Mouse (Mus musculus): ENCODE results near the gene Myl12a. TPM values are rescaled to one million over a fixed set of nuclear protein-coding genes. Genes with fewer than 3 reads are reported as not detected.
A peak's percentile ranks its signal among the peaks of the same experiment; 100 is the strongest.

The Myl12a gene
- polyA plus RNA-seq, 1 experiment from 2014 or later, result 852 TPM

- no peak for TF ChIP-seq CTCF (IDR thresholded peaks at IDR 0.05; ENCODE audit: low read depth)
- no peak overlapping the region for H3K4me2 ChIP-seq (ENCODE audit: low read length)
- WGBS, result 96% methylated on average over 6 of the region's 6 CpGs
- no peak for DNase-seq (ENCODE audit: low spot score)
- no peak overlapping the region for H3K9ac ChIP-seq (ENCODE audit: low read depth, low read length)
- no peak for ATAC-seq (replicated peaks; ENCODE audit: low FRiP score, low read depth)
- H3K27me3 ChIP-seq (ENCODE audit: insufficient read depth, low read length), result no peaks in the 10 kb centered on the region
- H3K9me3 ChIP-seq (replicated peaks; ENCODE audit: low read length), result no peaks in the 10 kb centered on the region
- no peak overlapping the region for H3K4me3 ChIP-seq (replicated peaks; ENCODE audit: low read depth, low read length)
- no peak overlapping the region for H3K27ac ChIP-seq
- peaks cover 26% of the 10 kb centered on the region for H3K36me3 ChIP-seq (ENCODE audit: insufficient read depth, low read length)
- peaks cover 14% of the 10 kb centered on the region; the same call in 1 of the 2 replicates for H3K4me1 ChIP-seq (replicated peaks; ENCODE audit: insufficient read depth, low read length)
These were observed 8.0 kb downstream of the Myl12a start for GRCm38 (mm10) chr17:70994671-70995070.

GRCm38 (mm10) chr17:70993385-70993807 lies 9.3 kb downstream of the Myl12a start:
- H3K4me3 ChIP-seq (replicated peaks; ENCODE audit: low read depth, low read length), result no peak overlapping the region
- H3K4me1 ChIP-seq (replicated peaks; ENCODE audit: insufficient read depth, low read length), result peaks cover 17% of the 10 kb centered on the region
- H3K9me3 ChIP-seq (replicated peaks; ENCODE audit: low read length), result no peaks in the 10 kb centered on the region
- H3K4me2 ChIP-seq (ENCODE audit: low read length), result no peak overlapping the region
- no peak overlapping the region for H3K27ac ChIP-seq
- peaks cover 26% of the 10 kb centered on the region for H3K36me3 ChIP-seq (ENCODE audit: insufficient read depth, low read length)
- 38% methylated on average over 3 of the region's 3 CpGs for WGBS
- no peak for ATAC-seq (replicated peaks; ENCODE audit: low FRiP score, low read depth)
- no peak overlapping the region for H3K9ac ChIP-seq (ENCODE audit: low read depth, low read length)
- no peak for TF ChIP-seq CTCF (IDR thresholded peaks at IDR 0.05; ENCODE audit: low read depth)
- no peaks in the 10 kb centered on the region for H3K27me3 ChIP-seq (ENCODE audit: insufficient read depth, low read length)
- DNase-seq (ENCODE audit: low spot score), result no peak

DNA sequence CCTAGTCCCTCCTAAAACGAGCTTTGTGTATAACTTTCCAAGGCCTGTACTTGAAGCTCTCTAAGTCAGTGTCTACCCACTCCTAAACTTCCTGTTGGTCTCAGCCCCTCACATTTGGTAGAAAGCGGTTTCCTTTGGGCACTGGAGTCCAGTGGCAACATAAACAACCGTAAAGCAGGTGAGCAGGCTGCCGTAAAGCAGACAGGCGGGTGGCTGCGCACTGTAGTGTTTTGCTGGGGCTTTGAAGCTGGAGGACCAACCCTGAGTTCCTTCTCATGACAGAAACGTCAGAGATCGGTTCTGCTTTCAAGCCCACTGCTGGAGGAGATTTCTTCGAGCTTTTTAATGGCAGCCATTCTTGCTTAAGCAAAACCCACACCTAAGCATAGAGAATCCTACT lies 10.0 kb downstream of the Myl12a start:
- H3K36me3 ChIP-seq (ENCODE audit: insufficient read depth, low read length), result peaks cover 26% of the 10 kb centered on the region
- peaks cover 16% of the 10 kb centered on the region for H3K4me1 ChIP-seq (replicated peaks; ENCODE audit: insufficient read depth, low read length)
- no peak overlapping the region for H3K4me2 ChIP-seq (ENCODE audit: low read length)
- H3K27ac ChIP-seq, result 0 out of 2 replicates have a peak overlapping the region, but pooled peaks have one; percentile 47
- whole genome bisulfite sequencing, result 74% methylated on average over 9 of the region's 9 CpGs
- H3K4me3 ChIP-seq (replicated peaks; ENCODE audit: low read depth, low read length), result no peak overlapping the region
- no peak overlapping the region for H3K9ac ChIP-seq (ENCODE audit: low read depth, low read length)
- no peaks in the 10 kb centered on the region for H3K9me3 ChIP-seq (replicated peaks; ENCODE audit: low read length)
- DNase-seq (ENCODE audit: low spot score) (no peak), ATAC-seq (replicated peaks; ENCODE audit: low FRiP score, low read depth) (no peak)
- H3K27me3 ChIP-seq (ENCODE audit: insufficient read depth, low read length), result no peaks in the 10 kb centered on the region
- no peak for TF ChIP-seq CTCF (IDR thresholded peaks at IDR 0.05; ENCODE audit: low read depth)

GRCm38 (mm10) chr17:70991706-70992625 lies 10.7 kb downstream of the Myl12a start:
- Histone ChIP-seq H3K9ac (ENCODE audit: low read depth, low read length) (no peak overlapping the region), H3K27ac (peak overlapping the region; percentile 94; the same call in 1 of the 2 replicates), H3K27me3 (ENCODE audit: insufficient read depth, low read length) (no peaks in the 10 kb centered on the region), H3K4me2 (ENCODE audit: low read length) (no peak overlapping the region), H3K9me3 (replicated peaks; ENCODE audit: low read length) (no peaks in the 10 kb centered on the region), H3K4me3 (replicated peaks; ENCODE audit: low read depth, low read length) (no peak overlapping the region), H3K36me3 (ENCODE audit: insufficient read depth, low read length) (peaks cover 26% of the 10 kb centered on the region), H3K4me1 (replicated peaks; ENCODE audit: insufficient read depth, low read length) (peaks cover 16% of the 10 kb centered on the region)
- DNase-seq (ENCODE audit: low spot score), result no peak
- ATAC-seq (replicated peaks; ENCODE audit: low FRiP score, low read depth), result no peak
- WGBS, result 84% methylated on average over 16 of the region's 16 CpGs
- peak; percentile 59 for TF ChIP-seq CTCF (IDR thresholded peaks at IDR 0.05; ENCODE audit: low read depth)

DNA sequence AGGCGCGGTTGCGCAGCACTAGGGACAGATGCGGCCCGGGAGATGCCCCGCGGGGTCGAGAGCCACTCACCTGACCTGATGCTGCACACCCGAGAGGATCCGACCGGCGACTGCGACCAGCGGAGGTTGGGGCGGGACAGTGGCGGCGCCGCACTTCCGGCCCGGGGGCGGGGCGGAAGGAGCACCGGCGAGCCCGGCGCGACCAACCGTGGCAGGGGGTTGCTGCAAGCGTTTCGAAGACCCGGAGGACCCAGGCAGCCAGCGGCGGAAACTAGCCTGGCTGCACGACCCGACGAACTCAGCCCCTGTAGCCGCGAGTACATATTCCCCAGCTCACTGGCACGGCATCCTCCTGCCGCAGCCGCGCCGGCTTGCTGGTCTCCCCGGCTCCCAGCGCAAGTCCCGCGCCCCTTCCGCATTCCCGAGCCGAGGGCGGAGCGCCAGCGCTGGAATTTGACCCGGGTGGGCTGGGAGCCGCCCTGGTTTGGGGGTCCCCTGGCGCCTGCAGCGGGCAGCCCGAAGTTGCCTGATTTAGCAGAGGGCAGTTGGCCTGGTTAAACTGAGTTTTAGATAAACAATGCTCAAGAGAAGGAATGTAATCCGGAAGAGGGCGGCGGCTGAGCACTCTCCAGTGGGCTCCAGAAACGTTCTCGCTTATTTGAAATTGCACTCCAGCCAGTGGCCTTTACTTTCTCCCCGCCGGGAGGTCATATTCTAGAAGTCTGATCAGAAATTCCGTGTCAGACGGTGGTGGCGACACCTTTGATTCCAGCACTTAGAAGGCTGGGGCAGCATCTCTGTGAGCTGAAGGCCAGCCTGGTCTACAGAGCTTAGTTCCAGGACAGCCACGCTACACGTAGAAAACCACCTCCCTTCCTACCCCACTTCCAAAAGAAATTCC lies 12.0 kb downstream of the Myl12a start:
- Histone ChIP-seq H3K27me3 (ENCODE audit: insufficient read depth, low read length) (no peaks in the 10 kb centered on the region), H3K27ac (peak overlapping the region; percentile 94), H3K9me3 (replicated peaks; ENCODE audit: low read length) (no peaks in the 10 kb centered on the region), H3K4me3 (replicated peaks; ENCODE audit: low read depth, low read length) (peak overlapping the region; percentile 71), H3K4me2 (ENCODE audit: low read length) (peak overlapping the region; percentile 71), H3K4me1 (replicated peaks; ENCODE audit: insufficient read depth, low read length) (peaks cover 16% of the 10 kb centered on the region), H3K9ac (ENCODE audit: low read depth, low read length) (peak overlapping the region; percentile 73), H3K36me3 (ENCODE audit: insufficient read depth, low read length) (peaks cover 20% of the 10 kb centered on the region)
- 0 out of 2 replicates have a peak, but pooled peaks have one; percentile 8 for TF ChIP-seq CTCF (IDR thresholded peaks at IDR 0.05; ENCODE audit: low read depth)
- DNase-seq (ENCODE audit: low spot score) (peak; percentile 88), ATAC-seq (replicated peaks; ENCODE audit: low FRiP score, low read depth) (peak; percentile 88)
- under 1% methylated on average over 66 of the region's 70 CpGs for WGBS

DNA sequence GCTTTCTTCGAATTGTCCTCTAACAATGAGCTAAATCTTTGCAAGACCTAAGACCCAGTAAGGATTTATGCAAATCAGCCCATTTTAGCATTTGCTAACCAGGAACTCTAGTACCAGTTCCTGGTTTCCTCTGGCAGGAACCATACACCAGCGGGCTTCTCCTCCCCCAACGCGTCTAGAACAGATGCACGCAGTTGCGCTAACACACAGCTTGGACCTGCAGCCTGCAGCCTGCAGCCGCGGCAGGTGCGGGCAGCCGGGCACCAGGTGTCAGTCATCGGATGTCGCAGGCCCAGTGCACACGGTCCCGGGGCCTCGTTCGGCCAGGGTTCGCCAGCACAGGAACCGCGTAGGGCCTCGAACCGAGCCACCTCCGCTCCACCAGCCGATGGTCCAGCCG lies 12.7 kb downstream of the Myl12a start:
- peak overlapping the region; percentile 73 for H3K9ac ChIP-seq (ENCODE audit: low read depth, low read length)
- peaks cover 18% of the 10 kb centered on the region for H3K36me3 ChIP-seq (ENCODE audit: insufficient read depth, low read length)
- under 1% methylated on average over 24 of the region's 24 CpGs for WGBS
- no peaks in the 10 kb centered on the region for H3K27me3 ChIP-seq (ENCODE audit: insufficient read depth, low read length)
- no peak for TF ChIP-seq CTCF (IDR thresholded peaks at IDR 0.05; ENCODE audit: low read depth)
- peaks cover 16% of the 10 kb centered on the region for H3K4me1 ChIP-seq (replicated peaks; ENCODE audit: insufficient read depth, low read length)
- H3K4me2 ChIP-seq (ENCODE audit: low read length), result peak overlapping the region; percentile 71
- H3K9me3 ChIP-seq (replicated peaks; ENCODE audit: low read length), result no peaks in the 10 kb centered on the region
- H3K27ac ChIP-seq, result peak overlapping the region; percentile 94
- peak overlapping the region; percentile 71 for H3K4me3 ChIP-seq (replicated peaks; ENCODE audit: low read depth, low read length)
- DNase-seq (ENCODE audit: low spot score), result peak; percentile 62
- peak; percentile 47 for ATAC-seq (replicated peaks; ENCODE audit: low FRiP score, low read depth)
